Mouse (Mus musculus): ENCODE measurements around the gene Gm14190. TPM values are rescaled to one million over a fixed set of nuclear protein-coding genes. Genes with fewer than 3 reads are reported as not detected.
"Not testable (repeated sequence)": the region's sequence is repeated elsewhere in the genome, so short reads cannot be mapped to it uniquely, and the experiment has no call there.

Gm14190 gene
- not detected for total RNA-seq (2021)
- polyA plus RNA-seq (2012; rRNA removed), result not detected in 2 replicates
- long read RNA-seq, result 0 reads

GRCm38 (mm10) chr11:99690463-99690862 lies at the start of gene Gm14190:
Gene Gm14190, minus strand, starts transcription at chr11:99690740.
- no peak for DNase-seq

- DNase-seq, result no peak
Measured at GRCm38 (mm10) chr11:99734190-99734589, 43.6 kb upstream of the Gm14190 start, which contains the start of gene Gm14180. Gene Gm14180, minus strand, starts transcription at chr11:99734290.

DNA sequence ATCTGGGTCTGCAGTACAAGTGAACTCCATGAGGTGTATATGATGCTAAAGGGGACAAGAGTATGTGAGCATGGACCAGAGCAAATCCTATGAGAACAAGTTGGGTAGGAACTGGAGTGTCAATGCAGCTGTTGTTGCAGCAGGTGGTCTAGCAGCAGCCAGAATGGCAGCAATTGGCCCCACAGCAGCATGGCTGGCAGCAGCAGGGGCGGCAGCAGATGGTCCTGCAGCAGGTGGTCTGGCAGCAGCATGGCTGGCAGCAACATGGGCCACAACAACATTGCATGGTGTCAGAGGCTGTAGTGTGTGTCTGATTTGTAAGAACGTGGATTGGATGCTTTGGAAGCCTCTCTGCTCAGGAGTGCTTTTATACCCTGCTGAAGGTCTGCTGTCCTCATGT lies 33.5 kb upstream of the Gm14190 start:
- DNase-seq, result no peak

GRCm38 (mm10) chr11:99718759-99719158 lies 28.2 kb upstream of the Gm14190 start:
- DNase-seq, result no peak

- not testable (repeated sequence) for DNase-seq
Measured at GRCm38 (mm10) chr11:99685235-99685634, 5.3 kb downstream of the Gm14190 start.

DNA sequence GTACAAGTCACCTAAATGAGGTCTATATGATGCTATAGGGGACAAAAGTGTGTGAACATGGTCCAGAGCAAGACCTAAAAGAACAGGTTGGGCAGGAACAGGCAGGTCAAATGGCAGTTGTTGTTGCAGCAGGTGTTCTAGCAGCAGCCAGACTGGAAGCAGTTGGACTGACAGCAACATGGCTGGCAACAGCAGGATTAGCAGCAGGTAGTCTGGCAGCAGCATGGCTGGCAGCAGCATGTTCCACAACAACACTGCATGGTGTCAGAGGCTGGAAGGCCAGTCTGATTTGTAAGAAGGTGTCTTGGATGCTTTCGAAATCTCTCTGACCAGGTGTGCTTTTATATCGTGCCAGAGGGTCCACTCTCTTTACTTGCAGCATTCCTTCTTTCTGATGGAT lies 7.1 kb downstream of the Gm14190 start:
- DNase-seq, result no peak

GRCm38 (mm10) chr11:99665860-99666259 lies 24.7 kb downstream of the Gm14190 start, which contains the start of gene Krtap4-6:
Gene Krtap4-6, minus strand, starts transcription at chr11:99665960.
- no peak for DNase-seq

- DNase-seq, result no peak
Measured at GRCm38 (mm10) chr11:99662802-99663201, 27.7 kb downstream of the Gm14190 start.

DNA sequence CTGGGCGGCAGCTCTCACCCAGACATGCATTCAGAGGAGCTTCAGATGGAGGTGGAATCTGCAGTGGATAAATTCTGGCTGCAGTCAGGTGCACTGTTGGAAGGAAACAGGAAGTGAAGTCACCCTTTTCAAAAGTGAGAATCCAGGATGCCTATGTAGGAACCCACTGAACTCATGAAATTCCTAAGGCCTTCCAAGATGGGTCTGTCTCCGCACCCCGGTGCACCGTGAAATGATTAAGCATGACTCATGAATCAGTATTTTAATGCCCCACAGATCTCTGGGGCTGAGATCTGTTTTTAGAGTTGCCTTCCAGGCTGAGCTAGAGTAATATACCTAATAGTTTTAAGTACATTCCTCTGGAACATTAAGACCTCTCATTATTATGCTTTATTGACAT lies 31.3 kb downstream of the Gm14190 start:
- no peak for DNase-seq

DNA sequence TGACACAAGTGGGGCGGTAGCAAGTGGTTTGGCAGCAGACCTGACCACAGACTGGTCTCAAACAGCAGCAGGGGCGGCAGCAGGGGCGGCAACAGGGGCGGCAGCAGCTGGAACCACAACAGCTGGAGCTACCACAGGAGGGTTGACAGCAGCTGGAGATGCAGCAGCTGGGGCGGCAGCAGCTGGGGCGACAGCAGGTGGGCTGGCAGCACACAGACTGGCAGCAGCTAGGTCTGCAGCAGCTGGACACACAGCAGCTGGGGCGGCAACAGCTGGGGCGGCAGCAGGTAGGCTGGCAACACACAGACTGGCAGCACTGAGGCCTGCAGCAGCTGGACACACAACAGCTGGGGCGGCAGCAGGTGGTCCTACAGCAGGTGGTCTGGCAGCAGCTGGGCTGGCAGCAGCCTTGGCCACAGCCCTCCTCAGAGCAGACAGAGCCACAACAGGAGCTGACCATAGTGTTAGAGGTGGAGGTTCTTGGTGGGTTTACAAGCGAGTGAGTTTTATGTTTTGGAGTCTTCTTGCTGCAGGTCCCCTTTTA lies 32.0 kb downstream of the Gm14190 start, which contains the start of gene Gm11563:
Gm11563 (minus strand) TSS at position 494 of the 544 bp plus-strand sequence.
- DNase-seq, result not testable (repeated sequence)

- DNase-seq, result no peak
Measured at GRCm38 (mm10) chr11:99657051-99657450, 33.5 kb downstream of the Gm14190 start.

GRCm38 (mm10) chr11:99650136-99650535 lies 40.4 kb downstream of the Gm14190 start, which contains the start of gene Gm11555:
Gene Gm11555, minus strand, starts transcription at chr11:99650236.
- no peak for DNase-seq

- DNase-seq, result no peak
Measured at GRCm38 (mm10) chr11:99646444-99646843, 44.1 kb downstream of the Gm14190 start.

DNA sequence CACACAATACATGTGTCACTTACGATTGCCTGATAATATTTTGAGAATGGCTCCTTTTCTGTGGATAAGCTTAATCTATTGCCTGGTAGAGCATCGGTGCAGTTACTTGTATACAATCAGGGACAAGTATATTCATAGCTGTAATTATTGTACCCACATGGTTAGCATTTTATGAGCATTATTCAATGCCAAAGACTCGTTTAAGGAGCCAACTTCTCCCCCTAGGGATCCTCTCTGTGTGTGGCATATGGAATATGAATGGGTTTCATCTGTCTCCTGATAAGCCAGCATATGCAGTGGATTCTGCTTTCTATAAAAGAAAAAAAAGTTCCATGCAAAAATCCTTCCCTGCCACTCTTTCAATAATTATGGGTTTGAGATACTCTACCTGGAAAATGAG lies 46.2 kb downstream of the Gm14190 start:
- DNase-seq, result no peak

DNA sequence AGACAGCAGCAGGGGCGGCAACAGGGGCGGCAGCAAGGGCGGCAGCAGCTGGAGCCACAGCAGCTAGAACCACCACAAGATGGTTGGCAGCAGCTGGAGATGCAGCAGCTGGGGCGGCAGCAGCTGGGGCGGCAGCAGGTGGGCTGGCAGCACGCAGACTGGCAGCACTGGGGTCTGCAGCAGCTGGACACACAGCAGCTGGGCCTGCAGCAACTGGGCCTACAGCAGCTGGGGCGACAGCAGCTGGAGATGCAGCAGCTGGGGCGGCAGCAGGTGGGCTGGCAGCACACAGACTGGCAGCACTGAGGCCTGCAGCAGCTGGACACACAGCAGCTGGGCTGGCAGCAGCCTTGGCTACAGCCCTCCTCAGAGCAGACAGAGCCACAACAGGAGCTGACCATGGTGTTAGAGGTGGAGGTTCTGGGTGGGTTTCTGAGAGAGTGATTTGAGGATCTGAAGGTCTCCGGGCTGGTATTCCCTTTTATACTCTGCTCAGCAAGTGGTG lies 46.9 kb downstream of the Gm14190 start, which contains the start of gene Krtap4-7:
Krtap4-7 (minus strand) TSS at position 455 of the 505 bp plus-strand sequence.
- not testable (repeated sequence) for DNase-seq

GRCm38 (mm10) chr11:99640926-99641325 lies 49.6 kb downstream of the Gm14190 start:
- no peak for DNase-seq

Other genes with a start within 250 kb of the Gm14190 start
Only the 30 nearest of the 39 such genes appear.
- not detected for gene Krt40, start 147.6 kb downstream of the Gm14190 start, total RNA-seq (2021)
- gene Krt40, start 147.6 kb downstream of the Gm14190 start, polyA plus RNA-seq (2012; rRNA removed), result not detected in 2 replicates
- gene Krtap3-3, start 139.9 kb downstream of the Gm14190 start, total RNA-seq (2021), result not detected
- gene Krtap3-3, start 139.9 kb downstream of the Gm14190 start, polyA plus RNA-seq (2012; rRNA removed), result not detected in 2 replicates
- gene Krtap3-2, start 133.9 kb downstream of the Gm14190 start, total RNA-seq (2021), result not detected
- not detected in 2 replicates for gene Krtap3-2, start 133.9 kb downstream of the Gm14190 start, polyA plus RNA-seq (2012; rRNA removed)
- gene Gm11939, start 131.3 kb downstream of the Gm14190 start, total RNA-seq (2021), result not detected
- gene Gm11939, start 131.3 kb downstream of the Gm14190 start, polyA plus RNA-seq (2012; rRNA removed), result not detected in 2 replicates
- gene Krtap3-1, start 124.1 kb downstream of the Gm14190 start, total RNA-seq (2021), result not detected
- not detected in 2 replicates for gene Krtap3-1, start 124.1 kb downstream of the Gm14190 start, polyA plus RNA-seq (2012; rRNA removed)
- not detected for gene Krtap1-5, start 109.7 kb downstream of the Gm14190 start, total RNA-seq (2021)
- not detected in 2 replicates for gene Krtap1-5, start 109.7 kb downstream of the Gm14190 start, polyA plus RNA-seq (2012; rRNA removed)
- not detected for gene Krtap1-4, start 107.1 kb downstream of the Gm14190 start, total RNA-seq (2021)
- gene Krtap1-4, start 107.1 kb downstream of the Gm14190 start, polyA plus RNA-seq (2012; rRNA removed), result not detected in 2 replicates
- not detected for gene Krtap1-3, start 99.4 kb downstream of the Gm14190 start, total RNA-seq (2021)
- gene Krtap1-3, start 99.4 kb downstream of the Gm14190 start, polyA plus RNA-seq (2012; rRNA removed), result not detected in 2 replicates
- not detected for gene Krtap9-3, start 92.6 kb downstream of the Gm14190 start, total RNA-seq (2021)
- gene Krtap9-3, start 92.6 kb downstream of the Gm14190 start, polyA plus RNA-seq (2012; rRNA removed), result not detected in 2 replicates
- gene Gm11938, start 87.4 kb downstream of the Gm14190 start, total RNA-seq (2021), result not detected
- gene Gm11938, start 87.4 kb downstream of the Gm14190 start, polyA plus RNA-seq (2012; rRNA removed), result not detected in 2 replicates
- not detected for gene Gm11937, start 80.6 kb downstream of the Gm14190 start, total RNA-seq (2021)
- gene Gm11937, start 80.6 kb downstream of the Gm14190 start, polyA plus RNA-seq (2012; rRNA removed), result not detected in 2 replicates
- gene Krtap2-4, start 75.9 kb downstream of the Gm14190 start, total RNA-seq (2021), result not detected
- not detected in 2 replicates for gene Krtap2-4, start 75.9 kb downstream of the Gm14190 start, polyA plus RNA-seq (2012; rRNA removed)
- not detected for gene Gm11562, start 70.3 kb downstream of the Gm14190 start, total RNA-seq (2021)
- gene Gm11562, start 70.3 kb downstream of the Gm14190 start, polyA plus RNA-seq (2012; rRNA removed), result not detected in 2 replicates
- not detected for gene Krtap4-1, start 62.5 kb downstream of the Gm14190 start, total RNA-seq (2021)
- gene Krtap4-1, start 62.5 kb downstream of the Gm14190 start, polyA plus RNA-seq (2012; rRNA removed), result not detected in 2 replicates
- gene Krtap4-2, start 55.7 kb downstream of the Gm14190 start, total RNA-seq (2021), result not detected
- not detected in 2 replicates for gene Krtap4-2, start 55.7 kb downstream of the Gm14190 start, polyA plus RNA-seq (2012; rRNA removed)
- not detected for gene Krtap4-7, start 46.7 kb downstream of the Gm14190 start, total RNA-seq (2021)
- not detected in 2 replicates for gene Krtap4-7, start 46.7 kb downstream of the Gm14190 start, polyA plus RNA-seq (2012; rRNA removed)
- gene Gm11555, start 40.5 kb downstream of the Gm14190 start, total RNA-seq (2021), result not detected
- not detected in 2 replicates for gene Gm11555, start 40.5 kb downstream of the Gm14190 start, polyA plus RNA-seq (2012; rRNA removed)
- not detected for gene Gm11563, start 31.8 kb downstream of the Gm14190 start, total RNA-seq (2021)
- not detected in 2 replicates for gene Gm11563, start 31.8 kb downstream of the Gm14190 start, polyA plus RNA-seq (2012; rRNA removed)
- gene Krtap4-6, start 24.8 kb downstream of the Gm14190 start, total RNA-seq (2021), result not detected
- not detected in 2 replicates for gene Krtap4-6, start 24.8 kb downstream of the Gm14190 start, polyA plus RNA-seq (2012; rRNA removed)
- gene Gm14180, start 43.5 kb upstream of the Gm14190 start, total RNA-seq (2021), result not detected
- not detected in 2 replicates for gene Gm14180, start 43.5 kb upstream of the Gm14190 start, polyA plus RNA-seq (2012; rRNA removed)
- gene Gm11595, start 82.2 kb upstream of the Gm14190 start, total RNA-seq (2021), result not detected
- not detected in 2 replicates for gene Gm11595, start 82.2 kb upstream of the Gm14190 start, polyA plus RNA-seq (2012; rRNA removed)
- gene Krtap4-8, start 90.0 kb upstream of the Gm14190 start, total RNA-seq (2021), result not detected
- not detected in 2 replicates for gene Krtap4-8, start 90.0 kb upstream of the Gm14190 start, polyA plus RNA-seq (2012; rRNA removed)
- gene Krtap4-9, start 94.5 kb upstream of the Gm14190 start, total RNA-seq (2021), result not detected
- gene Krtap4-9, start 94.5 kb upstream of the Gm14190 start, polyA plus RNA-seq (2012; rRNA removed), result not detected in 2 replicates
- not detected for gene Gm11596, start 102.7 kb upstream of the Gm14190 start, total RNA-seq (2021)
- gene Gm11596, start 102.7 kb upstream of the Gm14190 start, polyA plus RNA-seq (2012; rRNA removed), result not detected in 2 replicates
- gene Gm11569, start 108.2 kb upstream of the Gm14190 start, total RNA-seq (2021), result not detected
- gene Gm11569, start 108.2 kb upstream of the Gm14190 start, polyA plus RNA-seq (2012; rRNA removed), result not detected in 2 replicates
- gene Gm11554, start 113.7 kb upstream of the Gm14190 start, total RNA-seq (2021), result not detected
- not detected in 2 replicates for gene Gm11554, start 113.7 kb upstream of the Gm14190 start, polyA plus RNA-seq (2012; rRNA removed)
- gene Krtap4-13, start 119.2 kb upstream of the Gm14190 start, total RNA-seq (2021), result not detected
- not detected in 2 replicates for gene Krtap4-13, start 119.2 kb upstream of the Gm14190 start, polyA plus RNA-seq (2012; rRNA removed)
- gene Gm11564, start 124.9 kb upstream of the Gm14190 start, total RNA-seq (2021), result not detected
- not detected in 2 replicates for gene Gm11564, start 124.9 kb upstream of the Gm14190 start, polyA plus RNA-seq (2012; rRNA removed)
- gene 2300003K06Rik, start 147.3 kb upstream of the Gm14190 start, total RNA-seq (2021), result not detected
- not detected in 2 replicates for gene 2300003K06Rik, start 147.3 kb upstream of the Gm14190 start, polyA plus RNA-seq (2012; rRNA removed)
- not detected for gene Krtap4-16, start 160.9 kb upstream of the Gm14190 start, total RNA-seq (2021)
- not detected in 2 replicates for gene Krtap4-16, start 160.9 kb upstream of the Gm14190 start, polyA plus RNA-seq (2012; rRNA removed)